Mouse (Mus musculus) Patski (cell line): ENCODE data around the gene Stk24. TPM values are rescaled to one million over a fixed set of nuclear protein-coding genes. Genes with fewer than 3 reads are reported as not detected.

Experiments used
- ATAC-seq: fragments of 100-300 bp; one replicate; pipeline ENCODE4 v1.8.0; 2021
- CTCF ChIA-PET: fragments of 350-600 bp; sonication (Branson Sonifier 250); formaldehyde crosslinking; loops from one replicate; lab custom pipeline; 2022; ENCODE audit warnings: inconsistent platforms; lab: Charles Lee
- POLR2A ChIA-PET: fragments of 350-600 bp; sonication (Branson Sonifier 250); formaldehyde crosslinking; loops from one replicate; lab custom pipeline; 2022; ENCODE audit warnings: antibody characterized with exemption, inconsistent platforms; lab: Charles Lee
- DNase-seq: peaks from one replicate; pipeline ENCODE4 v3.0.0-alpha.2; 2011; ENCODE audit warnings: low read depth, low spot score
- H3K27me3 ChIP-seq: fragments of 371-371 bp; one replicate; pipeline ENCODE4 v1.5.1; 2021
- CTCF ChIP-seq: fragments of 100-300 bp; IDR thresholded peaks from one replicate; pipeline ENCODE4 v1.5.1; 2021
- in situ Hi-C: fragments of 300-500 bp; cut with MboI; formaldehyde crosslinking; loops from 3 replicates; pipeline ENCODE4 v1.11.1; 2018; ENCODE audit warnings: low pct_unique_long_range_greater_than_20kb, mixed read lengths
- polyA plus RNA-seq: library from polyadenylated mRNA; unstranded; gene quantifications from one replicate; pipeline ENCODE4 v1.2.3, GENCODE M21; 2021

Stk24 gene
- polyA plus RNA-seq, 1 experiment from 2014 or later = 94.0 TPM

DNA sequence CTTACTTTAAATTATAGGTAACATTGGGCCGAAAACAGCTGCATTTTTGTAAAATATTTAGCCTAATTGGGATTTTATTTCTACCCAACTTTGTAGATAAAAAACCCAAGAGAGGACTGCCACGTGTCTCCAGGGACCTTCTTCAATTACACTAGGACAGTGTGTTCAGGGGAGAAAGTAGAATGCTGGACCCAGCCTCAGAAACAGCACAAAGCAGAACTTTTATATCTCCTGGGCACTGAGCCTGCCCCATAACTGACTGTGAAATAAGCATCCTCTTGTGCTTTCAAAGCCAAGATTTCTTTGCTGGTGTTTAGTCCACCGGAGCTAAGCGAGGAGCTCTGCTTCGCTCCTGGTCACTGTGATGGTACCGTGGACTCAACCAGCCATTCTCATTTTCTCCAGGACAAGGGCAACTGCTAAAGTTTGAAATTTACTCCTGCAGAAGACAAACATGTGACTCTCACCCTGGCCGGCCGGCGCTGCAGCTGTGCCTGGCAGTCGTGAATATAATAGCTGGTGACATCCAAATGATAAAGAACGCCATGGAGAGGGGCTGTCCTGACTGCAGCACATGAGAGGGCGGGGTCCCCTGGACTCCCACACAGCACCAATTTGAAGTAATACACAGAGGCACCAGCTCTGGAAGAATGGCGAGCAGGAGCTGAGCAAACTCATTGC is 63.0 kb downstream of the Stk24 start:
- POLR2A ChIA-PET = no interaction called here

DNA sequence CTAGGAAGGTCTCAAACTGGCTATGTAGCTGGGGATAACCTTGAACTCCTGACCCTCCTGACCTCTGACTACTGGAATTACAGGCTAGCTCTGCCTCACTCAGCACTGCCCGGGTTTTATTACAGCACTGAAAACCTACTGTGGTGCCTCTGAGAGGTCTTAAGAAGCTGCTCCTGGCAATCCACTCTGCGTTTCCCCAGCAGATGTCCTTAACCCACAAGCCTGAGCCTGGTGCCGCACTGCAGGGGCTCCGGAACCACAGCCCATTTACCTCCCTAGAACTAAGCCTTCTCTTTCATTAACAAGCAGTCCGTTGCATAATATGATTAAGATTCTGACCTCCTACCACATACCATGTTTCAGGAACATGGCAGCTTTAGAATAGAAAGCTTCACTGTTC is 63.7 kb downstream of the Stk24 start:
- no peak for ATAC-seq
- POLR2A ChIA-PET = no interaction called here
- DNase-seq = no peak
- in situ Hi-C loops = no loop called here
- no peak for TF ChIP-seq CTCF
- CTCF ChIA-PET = interaction anchor here (1.0 to 1.3 kb wide), 2 partner anchors 22 to 28 kb away, joined by 3 read pairs; no protein-coding TSS in a partner anchor
- H3K27me3 ChIP-seq = no peaks in the 10 kb centered on the region

More for the DNA sequence above, 63.0 kb downstream of the Stk24 start:
- ATAC-seq (no peak), DNase-seq (no peak)
- in situ Hi-C loops = no loop called here
- CTCF ChIA-PET = interaction anchor here (1.0 to 1.3 kb wide), 2 partner anchors 21 to 28 kb away, joined by 3 read pairs; no protein-coding TSS in a partner anchor
- H3K27me3 ChIP-seq = no peaks in the 10 kb centered on the region
- no peak for TF ChIP-seq CTCF

DNA sequence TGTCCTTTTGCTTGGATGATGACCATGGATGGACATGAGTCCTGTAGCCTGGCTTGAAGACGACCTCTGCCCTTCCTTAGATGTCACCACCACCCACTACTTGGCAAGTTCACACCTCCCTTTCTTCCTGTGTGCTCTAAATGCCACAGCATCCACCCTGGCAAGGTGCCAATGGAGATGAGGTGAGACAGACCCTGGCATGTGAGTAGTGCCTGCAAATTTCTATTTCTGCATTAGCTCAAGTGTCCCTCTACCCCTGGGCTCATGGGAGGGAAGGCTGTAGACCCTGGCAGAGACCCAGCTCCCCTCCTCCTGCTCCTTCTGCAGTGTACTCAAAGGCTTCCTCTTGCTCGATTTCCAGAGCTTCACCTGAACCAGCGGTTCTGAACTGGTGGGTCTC is 64.9 kb downstream of the Stk24 start:
- no peak for ATAC-seq
- H3K27me3 ChIP-seq = no peaks in the 10 kb centered on the region
- in situ Hi-C loops = no loop called here
- DNase-seq = no peak
- POLR2A ChIA-PET = interaction anchor here (1.0 kb wide), 1 partner anchor 13 kb away, joined by 3 read pairs; no protein-coding TSS in a partner anchor
- no peak for TF ChIP-seq CTCF
- CTCF ChIA-PET = interaction anchor here (1.0 kb wide), 1 partner anchor 31 kb away, joined by 4 read pairs; no protein-coding TSS in a partner anchor

DNA sequence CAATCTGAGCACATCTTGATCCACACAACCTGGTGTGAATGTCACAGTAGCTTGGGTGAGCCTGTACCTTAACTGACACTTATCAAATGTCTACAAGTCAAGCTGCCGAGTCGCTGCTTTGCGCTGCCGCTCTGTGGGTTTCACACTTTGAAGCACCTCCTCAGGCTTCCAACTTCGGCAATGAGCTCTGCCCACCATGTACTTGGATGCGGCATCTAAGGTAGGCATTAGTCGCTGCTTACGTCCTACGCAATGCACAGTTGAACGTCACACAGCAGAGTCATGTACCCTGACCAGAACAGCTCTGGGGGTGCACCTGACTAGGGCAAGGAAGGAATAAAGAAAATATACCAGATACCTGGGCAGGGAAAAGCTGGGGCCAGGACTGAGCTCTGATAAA is 66.5 kb downstream of the Stk24 start:
- in situ Hi-C loops = no loop called here
- ChIA-PET POLR2A (no interaction called here), CTCF (no interaction called here)
- TF ChIP-seq CTCF = no peak
- ATAC-seq (no peak), DNase-seq (no peak)
- no peaks in the 10 kb centered on the region for H3K27me3 ChIP-seq

DNA sequence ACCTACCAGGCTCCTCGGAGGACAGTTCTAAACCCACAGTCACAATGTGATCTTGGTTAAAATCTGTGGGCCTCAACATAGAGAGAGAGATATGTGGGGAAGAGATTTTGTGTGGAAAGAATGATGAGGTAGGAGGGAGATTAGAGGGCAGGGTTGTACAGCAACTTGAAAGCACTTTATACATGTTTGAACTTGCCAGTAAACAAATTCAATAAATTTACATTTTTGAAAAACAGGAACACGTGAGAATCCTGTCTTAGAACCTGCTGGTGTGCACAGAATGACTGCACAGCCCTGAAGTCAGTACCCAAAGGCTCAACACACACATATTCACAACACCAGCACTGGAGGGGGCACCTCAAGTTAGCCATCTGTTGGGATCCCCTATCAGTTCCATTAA is 68.7 kb downstream of the Stk24 start:
- ATAC-seq (no peak), DNase-seq (no peak)
- H3K27me3 ChIP-seq = no peaks in the 10 kb centered on the region
- POLR2A ChIA-PET = no interaction called here
- CTCF ChIA-PET = no interaction called here
- in situ Hi-C loops = no loop called here
- no peak for TF ChIP-seq CTCF

DNA sequence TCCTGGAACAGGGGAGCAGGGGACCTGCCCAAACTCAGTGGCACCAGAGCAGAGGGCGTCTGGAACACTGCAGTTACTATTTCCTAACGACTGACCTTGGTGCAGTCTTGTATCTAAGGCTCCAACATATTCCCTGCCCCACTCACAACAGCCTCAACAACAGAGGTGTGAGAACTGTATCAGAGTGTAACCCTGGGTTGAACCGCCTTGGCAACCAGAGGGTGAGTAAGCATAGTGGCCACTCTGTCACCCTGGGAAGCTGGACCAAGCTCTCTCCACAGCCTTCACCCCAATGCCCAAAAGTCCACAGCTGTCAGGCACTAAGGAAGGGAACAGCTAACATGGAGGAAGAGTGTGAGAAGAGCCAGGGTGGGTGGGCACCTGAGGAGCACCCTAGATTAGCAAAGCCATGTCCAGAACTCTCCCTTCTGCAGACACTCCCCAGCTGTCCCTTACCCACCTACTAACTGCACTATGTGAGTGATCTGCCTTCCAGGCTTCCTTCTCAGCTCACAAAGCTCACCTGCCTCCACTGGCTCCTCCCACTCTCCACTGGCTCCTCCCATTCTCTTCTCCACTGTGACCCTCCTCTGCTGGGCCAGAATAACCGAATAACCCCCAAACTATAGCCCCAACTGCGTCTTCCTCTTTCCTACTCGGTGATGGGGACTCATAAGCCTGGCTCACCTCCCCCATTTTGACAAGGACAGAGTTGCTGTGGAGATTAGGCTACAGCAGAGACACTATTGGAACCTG is 69.3 kb downstream of the Stk24 start:
- POLR2A ChIA-PET = no interaction called here
- in situ Hi-C loops = no loop called here
- DNase-seq (no peak), ATAC-seq (peak; percentile 5)
- H3K27me3 ChIP-seq = no peaks in the 10 kb centered on the region
- CTCF ChIA-PET = no interaction called here
- TF ChIP-seq CTCF = no peak

DNA sequence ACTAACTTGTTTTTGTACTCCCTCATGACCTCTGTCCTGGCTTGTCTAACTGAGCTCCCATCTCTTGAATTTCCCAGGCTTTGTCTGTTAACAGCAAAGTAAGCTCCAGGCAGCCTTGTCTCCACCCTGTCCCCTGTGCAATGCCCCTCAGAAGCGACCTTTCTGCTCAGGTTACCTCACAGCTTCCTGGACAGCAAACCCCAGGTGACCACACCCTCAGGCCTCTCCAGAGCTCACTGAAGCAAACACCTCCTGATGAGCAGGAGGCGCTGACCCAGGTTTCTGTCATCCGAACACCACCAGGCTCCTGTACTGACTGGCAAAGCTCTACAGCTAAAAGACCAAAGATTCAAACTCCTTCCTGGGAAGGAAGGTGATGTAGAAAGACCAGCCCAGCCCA is 69.9 kb downstream of the Stk24 start:
- CTCF ChIA-PET = interaction anchor here (1.2 kb wide), 1 partner anchor 31 kb away, joined by 3 read pairs; no protein-coding TSS in a partner anchor
- no peak for ATAC-seq
- no peak for TF ChIP-seq CTCF
- POLR2A ChIA-PET = no interaction called here
- H3K27me3 ChIP-seq = no peaks in the 10 kb centered on the region
- in situ Hi-C loops = no loop called here
- no peak for DNase-seq

DNA sequence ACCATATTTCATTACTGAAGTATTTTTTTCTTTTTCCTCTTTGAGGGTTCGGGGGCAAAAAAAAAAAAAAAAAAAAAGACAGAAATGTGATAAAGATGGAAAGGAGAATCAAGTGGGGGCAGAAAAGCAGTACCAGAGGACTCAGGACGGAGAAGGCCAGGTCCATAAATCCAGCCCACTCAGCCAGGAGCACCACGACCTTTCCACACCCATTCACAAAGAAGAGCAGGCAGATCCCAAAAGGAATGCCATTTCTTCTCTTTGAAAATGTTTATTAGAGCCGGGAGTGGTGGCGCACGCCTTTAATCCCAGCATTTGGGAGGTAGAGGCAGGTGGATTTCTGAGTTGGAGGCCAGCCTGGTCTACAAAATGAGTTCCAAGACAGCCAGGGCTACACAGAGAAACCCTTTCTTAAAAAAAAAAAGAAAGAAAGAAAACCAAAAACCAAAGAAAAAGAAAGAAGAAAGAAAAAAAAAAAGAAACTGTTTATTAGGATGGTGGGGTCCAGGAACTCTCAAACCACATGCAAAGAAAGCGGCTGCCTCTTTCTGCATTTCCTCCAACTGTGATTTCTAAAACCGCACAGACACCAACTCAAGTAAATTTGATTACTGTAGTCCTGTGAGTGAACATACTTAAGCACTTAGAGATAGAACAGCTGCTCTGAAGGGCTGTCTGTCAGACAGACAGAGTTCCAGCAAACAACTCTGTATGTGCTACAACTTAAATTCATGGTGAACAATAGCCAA is 74.3 kb downstream of the Stk24 start:
- no peak for TF ChIP-seq CTCF
- ATAC-seq = no peak
- ChIA-PET CTCF (no interaction called here), POLR2A (no interaction called here)
- H3K27me3 ChIP-seq = no peaks in the 10 kb centered on the region
- no peak for DNase-seq
- in situ Hi-C loops = no loop called here

DNA sequence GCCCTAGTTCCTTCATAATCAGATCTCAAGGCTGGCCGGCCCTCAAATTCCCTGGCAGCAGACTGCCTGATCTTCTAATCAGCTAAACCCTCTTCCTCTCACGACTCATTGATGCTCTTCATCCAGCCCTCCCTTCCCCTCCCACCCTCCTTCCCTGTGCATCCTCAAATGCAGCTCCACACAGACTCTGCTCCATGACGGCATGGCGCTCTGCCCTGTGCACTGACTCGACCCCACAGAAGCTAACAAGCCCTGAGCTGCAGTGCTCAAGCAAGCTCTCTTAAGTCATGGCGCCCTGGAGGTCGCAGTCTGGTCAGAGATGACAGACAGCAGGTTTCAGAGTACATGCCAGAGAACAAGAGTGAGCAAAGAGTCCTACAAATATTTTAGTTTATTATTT is 75.3 kb downstream of the Stk24 start:
- ATAC-seq (no peak), DNase-seq (no peak)
- in situ Hi-C loops = loop anchor here (5.0 kb wide), 1 partner anchor 78 kb away; the partner anchor contains the start of gene Stk24
- no peaks in the 10 kb centered on the region for H3K27me3 ChIP-seq
- CTCF ChIA-PET = no interaction called here
- TF ChIP-seq CTCF = no peak
- POLR2A ChIA-PET = no interaction called here

DNA sequence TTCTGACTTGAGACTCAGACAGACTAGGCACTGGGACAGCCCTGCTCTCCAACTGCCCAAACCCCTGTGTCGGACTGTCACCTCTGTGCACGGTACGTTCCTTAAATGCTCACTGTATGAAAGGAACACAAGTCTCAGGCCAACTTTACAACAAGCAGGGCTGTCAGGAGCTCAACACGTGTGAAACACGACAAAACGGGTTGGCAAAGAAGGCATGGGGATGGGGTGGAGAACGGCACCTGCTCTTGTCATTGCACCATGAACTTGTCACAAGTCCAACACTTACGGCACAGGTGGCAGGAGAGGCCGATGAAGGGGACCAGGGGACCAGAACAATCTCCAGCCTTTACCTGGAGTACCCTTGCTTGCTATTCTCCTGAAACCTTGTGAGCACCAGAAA is 80.7 kb downstream of the Stk24 start:
- no peak for ATAC-seq
- no peak for DNase-seq
- POLR2A ChIA-PET = no interaction called here
- CTCF ChIA-PET = no interaction called here
- no peaks in the 10 kb centered on the region for H3K27me3 ChIP-seq
- TF ChIP-seq CTCF = no peak
- in situ Hi-C loops = no loop called here
